In the genomic region with DNA sequence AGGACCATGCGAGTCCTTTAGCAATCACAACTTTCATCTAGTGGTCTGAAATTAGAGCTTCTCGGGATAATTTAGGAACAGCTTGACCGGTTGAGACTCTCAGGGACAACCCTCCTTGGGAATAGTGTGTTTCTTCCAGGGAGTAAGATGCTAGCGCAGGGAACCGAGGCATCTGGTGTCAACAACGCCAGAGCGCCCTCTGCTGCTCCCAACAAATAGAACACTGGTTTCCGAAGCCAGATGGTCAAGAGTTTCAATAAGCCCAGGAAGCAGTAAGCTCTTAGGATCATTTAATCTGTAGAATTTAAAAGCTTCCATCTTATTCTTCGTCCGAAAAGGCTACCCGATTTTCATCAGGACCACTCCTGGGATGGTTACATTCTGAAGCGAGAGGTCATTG, we compare ENCODE assay signal across 8 mouse cellular contexts.
DNase-seq lines count a peak whose midpoint lies in the region; ATAC-seq and TF ChIP-seq lines count a peak whose summit lies in the region.

No protein-coding gene starts in this region.

- H3K9ac ChIP-seq in heart, postnatal 0 days (replicated peaks; ENCODE audit: low read depth, low read length): no peak overlapping the region
- no peak overlapping the region for H3K9ac ChIP-seq in heart, embryonic 11.5 days (ENCODE audit: low read depth, low read length)
- H3K9ac ChIP-seq in embryonic facial prominence, embryonic 14.5 days (ENCODE audit: low read depth, low read length): no peak overlapping the region
- 0 out of 2 replicates have a peak overlapping the region, but pooled peaks have one; percentile 33 for H3K9ac ChIP-seq in neural tube, embryonic 12.5 days

- WGBS in heart, postnatal 0 days: 7% methylated on average over 12 of the region's 12 CpGs
- WGBS in heart, embryonic 11.5 days (ENCODE audit: insufficient replicate concordance): 5% methylated on average over 12 of the region's 12 CpGs
- WGBS in embryonic facial prominence, embryonic 14.5 days: 3% methylated on average over 12 of the region's 12 CpGs
- 4% methylated on average over 12 of the region's 12 CpGs for WGBS in neural tube, embryonic 12.5 days
- 5% methylated on average over 12 of the region's 12 CpGs for WGBS in heart, embryonic 10.5 days

- TF ChIP-seq CTCF in heart, postnatal 0 days (IDR thresholded peaks at IDR 0.05; ENCODE audit: low read depth): peak; percentile 53

- no peaks in the 10 kb centered on the region for H3K9me3 ChIP-seq in heart, postnatal 0 days (replicated peaks; ENCODE audit: control insufficient read depth, low read length)
- no peaks in the 10 kb centered on the region for H3K9me3 ChIP-seq in heart, embryonic 11.5 days (replicated peaks; ENCODE audit: control insufficient read depth, low read length)
- no peaks in the 10 kb centered on the region for H3K9me3 ChIP-seq in embryonic facial prominence, embryonic 14.5 days (ENCODE audit: control insufficient read depth, low read length)
- no peaks in the 10 kb centered on the region for H3K9me3 ChIP-seq in neural tube, embryonic 12.5 days
- H3K9me3 ChIP-seq in heart, embryonic 10.5 days: no peaks in the 10 kb centered on the region

- no peak for DNase-seq in heart, postnatal 0 days (ENCODE audit: low spot score)
- DNase-seq in R1 (ENCODE audit: low read depth, low spot score): peak; percentile 79
- peak; percentile 71 for DNase-seq in embryonic facial prominence, embryonic 14.5 days (ENCODE audit: low spot score)
- DNase-seq in kidney, postnatal 4 days: peak; percentile 61 to 64
- DNase-seq in B cell, adult 2 months: no peak
- no peak for DNase-seq in heart, embryonic 10.5 days (ENCODE audit: low spot score)

- H3K27me3 ChIP-seq in heart, postnatal 0 days (ENCODE audit: control insufficient read depth, insufficient read depth, low read length): peaks cover 43% of the 10 kb centered on the region
- H3K27me3 ChIP-seq in heart, embryonic 11.5 days (ENCODE audit: control insufficient read depth, insufficient read depth, low read length): peaks cover 29% of the 10 kb centered on the region
- H3K27me3 ChIP-seq in embryonic facial prominence, embryonic 14.5 days (replicated peaks; ENCODE audit: control insufficient read depth, insufficient read depth, low read length): peaks cover 50% of the 10 kb centered on the region
- H3K27me3 ChIP-seq in neural tube, embryonic 12.5 days (replicated peaks): no peaks in the 10 kb centered on the region
- peaks cover 41% of the 10 kb centered on the region for H3K27me3 ChIP-seq in heart, embryonic 10.5 days (ENCODE audit: insufficient read depth, poor library complexity, severe bottlenecking)

- no peak overlapping the region for H3K4me2 ChIP-seq in heart, postnatal 0 days (ENCODE audit: low read depth, low read length)
- no peak overlapping the region for H3K4me2 ChIP-seq in heart, embryonic 11.5 days
- no peak overlapping the region for H3K4me2 ChIP-seq in embryonic facial prominence, embryonic 14.5 days (ENCODE audit: low read depth, low read length)
- H3K4me2 ChIP-seq in neural tube, embryonic 12.5 days (replicated peaks): peak overlapping the region; percentile 52

- no peak overlapping the region for H3K27ac ChIP-seq in heart, postnatal 0 days (ENCODE audit: low read depth)
- H3K27ac ChIP-seq in heart, embryonic 11.5 days (ENCODE audit: low read depth, low read length): no peak overlapping the region
- H3K27ac ChIP-seq in embryonic facial prominence, embryonic 14.5 days (replicated peaks; ENCODE audit: low read depth, low read length): no peak overlapping the region
- no peak overlapping the region for H3K27ac ChIP-seq in neural tube, embryonic 12.5 days
- H3K27ac ChIP-seq in heart, embryonic 10.5 days: no peak overlapping the region

- H3K36me3 ChIP-seq in heart, postnatal 0 days (replicated peaks; ENCODE audit: control insufficient read depth, insufficient read depth, low read length): no peaks in the 10 kb centered on the region
- H3K36me3 ChIP-seq in heart, embryonic 11.5 days (ENCODE audit: control insufficient read depth, insufficient read depth, low read length): no peaks in the 10 kb centered on the region
- no peaks in the 10 kb centered on the region for H3K36me3 ChIP-seq in embryonic facial prominence, embryonic 14.5 days (ENCODE audit: control insufficient read depth, insufficient read depth, low read length)
- peaks cover 14% of the 10 kb centered on the region for H3K36me3 ChIP-seq in neural tube, embryonic 12.5 days
- H3K36me3 ChIP-seq in heart, embryonic 10.5 days: no peaks in the 10 kb centered on the region

- TF ChIP-seq EP300 in heart, postnatal 0 days (IDR thresholded peaks at IDR 0.05; ENCODE audit: low read depth): no peak

- no peaks in the 10 kb centered on the region for H3K4me1 ChIP-seq in heart, postnatal 0 days (ENCODE audit: control insufficient read depth, insufficient read depth)
- peaks cover 8% of the 10 kb centered on the region; the same call in 1 of the 2 replicates for H3K4me1 ChIP-seq in heart, embryonic 11.5 days (ENCODE audit: control insufficient read depth, insufficient read depth, low read length)
- H3K4me1 ChIP-seq in embryonic facial prominence, embryonic 14.5 days (ENCODE audit: control insufficient read depth, insufficient read depth, low read length): peaks cover 12% of the 10 kb centered on the region
- 0 out of 2 replicates have a peak, but pooled peaks cover 7% of the 10 kb centered on the region for H3K4me1 ChIP-seq in neural tube, embryonic 12.5 days
- peaks cover 12% of the 10 kb centered on the region; the same call in 1 of the 2 replicates for H3K4me1 ChIP-seq in heart, embryonic 10.5 days

- no peak for ATAC-seq in heart, postnatal 0 days (ENCODE audit: insufficient read depth, low read depth)
- no peak for ATAC-seq in heart, embryonic 11.5 days (replicated peaks; ENCODE audit: insufficient number of reproducible peaks, low FRiP score, low TSS enrichment)
- no peak for ATAC-seq in embryonic facial prominence, embryonic 14.5 days (ENCODE audit: low read depth)
- ATAC-seq in neural tube, embryonic 12.5 days (ENCODE audit: low FRiP score, low read depth): peak; percentile 14

- no peak overlapping the region for H3K4me3 ChIP-seq in heart, postnatal 0 days (ENCODE audit: low read depth, low read length)
- H3K4me3 ChIP-seq in heart, embryonic 11.5 days (ENCODE audit: low read depth, low read length): no peak overlapping the region
- no peak overlapping the region for H3K4me3 ChIP-seq in embryonic facial prominence, embryonic 14.5 days (ENCODE audit: low read depth, low read length)
- H3K4me3 ChIP-seq in neural tube, embryonic 12.5 days: no peak overlapping the region
- H3K4me3 ChIP-seq in heart, embryonic 10.5 days: no peak overlapping the region

Comparison
In these comparisons a context has a peak if more than half of its experiments do, and no peak if none do; other contexts are left out.
1. DNase-seq: peak in R1 (single experiment), embryonic facial prominence, embryonic 14.5 days (single experiment) and kidney, postnatal 4 days (2 of 2); none in heart, postnatal 0 days (single experiment), B cell, adult 2 months (0 of 2) and heart, embryonic 10.5 days (single experiment).